Mouse (Mus musculus): Measurements from ENCODE around the gene Heca.

DNA sequence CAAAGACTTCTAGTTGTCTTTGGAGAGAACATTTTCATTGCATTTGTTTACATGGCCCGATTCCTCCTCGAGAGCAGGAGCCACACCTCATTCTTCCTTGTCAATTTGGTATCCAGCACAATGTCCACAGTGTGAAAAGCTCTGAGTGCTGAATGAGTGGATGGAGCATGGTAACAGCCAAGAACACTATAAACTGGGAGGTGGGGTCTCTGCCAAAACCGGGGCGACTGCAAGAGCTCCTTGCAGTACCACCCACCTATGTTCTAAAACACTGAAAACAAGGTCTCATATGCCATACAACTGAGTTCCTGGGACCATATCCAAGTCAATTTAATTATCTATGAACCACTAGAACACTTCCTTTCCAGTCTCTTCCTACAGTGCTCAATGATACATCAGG, 39.1 kb downstream of the Heca start:
- TF ChIP-seq CTCF (conservative IDR thresholded peaks at IDR 0.05; ENCODE audit: insufficient read depth, insufficient read length, low read depth, low read length) (no peak), POLR2A (IDR thresholded peaks at IDR 0.05; ENCODE audit: low read depth, low read length) (no peak)

Measured in kidney, adult 2 months (tissue).